In genomic region chr2:158359757-158360620, GRCm38 (mm10) we compare ENCODE assay signal across 8 mouse cellular contexts. TPM values are rescaled to one million over a fixed set of nuclear protein-coding genes. Genes with fewer than 3 reads are reported as not detected.
DNase-seq lines count a peak whose midpoint lies in the region; ATAC-seq and TF ChIP-seq lines count a peak whose summit lies in the region.

No protein-coding gene starts in this region.

- H3K4me1 ChIP-seq in heart, embryonic 13.5 days: peaks cover 28% of the 10 kb centered on the region
- peaks cover 1% of the 10 kb centered on the region; the same call in 1 of the 2 replicates for H3K4me1 ChIP-seq in bone marrow, adult 2 months (ENCODE audit: control insufficient read depth, insufficient read depth, low read length)
- H3K4me1 ChIP-seq in hindbrain, postnatal 0 days (ENCODE audit: insufficient read depth, low read length): no peaks in the 10 kb centered on the region

- H3K36me3 ChIP-seq in heart, embryonic 13.5 days: peaks cover 55% of the 10 kb centered on the region
- peaks cover 39% of the 10 kb centered on the region for H3K36me3 ChIP-seq in hindbrain, postnatal 0 days (ENCODE audit: insufficient read depth, low read length)
- peaks cover 36% of the 10 kb centered on the region for H3K36me3 ChIP-seq in macrophage (ENCODE audit: inconsistent target)

- peak overlapping the region; percentile 87 for H3K9ac ChIP-seq in heart, embryonic 13.5 days
- H3K9ac ChIP-seq in hindbrain, postnatal 0 days (replicated peaks; ENCODE audit: low read length): peak overlapping the region; percentile 81

- intact Hi-C loops in left cerebral cortex, postnatal 14 days (cut with DNase I): no loop called here

- peaks cover 29% of the 10 kb centered on the region for H3K79me2 ChIP-seq in macrophage (ENCODE audit: inconsistent target)

- H3K27ac ChIP-seq in heart, embryonic 13.5 days (replicated peaks): no peak overlapping the region
- no peak overlapping the region for H3K27ac ChIP-seq in bone marrow, adult 2 months (ENCODE audit: control insufficient read depth, insufficient read depth, low read depth, low read length, poor library complexity)
- H3K27ac ChIP-seq in hindbrain, postnatal 0 days: no peak overlapping the region; the same call in 1 of the 2 replicates
- H3K27ac ChIP-seq in macrophage: peak overlapping the region; percentile 51; the same call in 1 of the 2 replicates

- H3K27me3 ChIP-seq in heart, embryonic 13.5 days (replicated peaks): no peaks in the 10 kb centered on the region
- no peaks in the 10 kb centered on the region for H3K27me3 ChIP-seq in hindbrain, postnatal 0 days (ENCODE audit: insufficient read depth, low read length)

- H3K4me3 ChIP-seq in heart, embryonic 13.5 days: peak overlapping the region; percentile 67
- peak overlapping the region; percentile 88 for H3K4me3 ChIP-seq in bone marrow, adult 2 months (replicated peaks; ENCODE audit: control insufficient read depth, low read depth, low read length)
- peak overlapping the region; percentile 71 for H3K4me3 ChIP-seq in hindbrain, postnatal 0 days (ENCODE audit: low read length)
- H3K4me3 ChIP-seq in macrophage (ENCODE audit: inconsistent target): peak overlapping the region; percentile 74

- H3K4me2 ChIP-seq in heart, embryonic 13.5 days: peak overlapping the region; percentile 70
- peak overlapping the region; percentile 84 for H3K4me2 ChIP-seq in hindbrain, postnatal 0 days (ENCODE audit: low read depth, low read length)

- 66% methylated on average over 12 of the region's 12 CpGs for WGBS in heart, embryonic 13.5 days
- 73% methylated on average over 12 of the region's 12 CpGs for WGBS in bone marrow, adult 2 months
- 65% methylated on average over 12 of the region's 12 CpGs for whole genome bisulfite sequencing in hindbrain, postnatal 0 days
- WGBS in macrophage (ENCODE audit: missing documents): 80% methylated on average over 12 of the region's 12 CpGs

- no peak for TF ChIP-seq POLR2A in bone marrow, adult 2 months (IDR thresholded peaks at IDR 0.05; ENCODE audit: borderline replicate concordance, control insufficient read depth, low read depth, low read length)

- no peaks in the 10 kb centered on the region for H3K9me3 ChIP-seq in heart, embryonic 13.5 days
- H3K9me3 ChIP-seq in hindbrain, postnatal 0 days (ENCODE audit: low read length): no peaks in the 10 kb centered on the region

- no peak for DNase-seq in heart, adult 8-10 months (ENCODE audit: low spot score)
- no peak for DNase-seq in hindbrain, postnatal 0 days (ENCODE audit: low spot score)
- DNase-seq in left cerebral cortex, postnatal 14 days (ENCODE audit: low spot score in 2 of 2): no peak
- DNase-seq in right cerebral cortex, adult 2 months (ENCODE audit: low spot score in 2 of 2): no peak
- no peak for DNase-seq in gastrocnemius, adult 8-10 months (ENCODE audit: low spot score in 2 of 2)

- TF ChIP-seq CTCF in bone marrow, adult 2 months (IDR thresholded peaks at IDR 0.05; ENCODE audit: control insufficient read depth, insufficient read depth, low read length): no peak
- TF ChIP-seq CTCF in hindbrain, postnatal 0 days (IDR thresholded peaks at IDR 0.05; ENCODE audit: low read depth): no peak

- no peak for ATAC-seq in heart, embryonic 13.5 days (ENCODE audit: extremely low read depth, insufficient number of reproducible peaks, low FRiP score, low TSS enrichment)
- ATAC-seq in hindbrain, postnatal 0 days: no peak

RNA-seq across cellular contexts. Expression of gene Snhg11, which starts 15.4 kb away (rescaled TPM):
- polyA plus RNA-seq in heart, embryonic 13.5 days (2015; fragmentation: Nextera tagmentation; extraction: Ambion mirVana): 0.60 and 0.95 TPM in 2 replicates
- total RNA-seq in heart, adult 8-10 months (2022): under 1 TPM; 0.19 to 0.47 (median 0.25) TPM
- 0.65 and 2.6 TPM in 2 replicates for polyA plus RNA-seq in bone marrow, adult 2 months (2011; ENCODE audit: insufficient read depth, insufficient read length, low replicate concordance, missing spikeins)
- total RNA-seq in hindbrain, postnatal 0 days (2014; rRNA removed): 134 and 169 TPM in 2 replicates
- polyA plus RNA-seq in hindbrain, postnatal 0 days (2015; fragmentation: Nextera tagmentation; extraction: Ambion mirVana): 521 and 663 TPM in 2 replicates
- 1 to 10 TPM in 16 of 26 experiments, under 1 TPM in 10; 0.26 to 4.8 (median 1.4) TPM for total RNA-seq in macrophage (2018; cell fraction: chromatin; rRNA removed)
- total RNA-seq in macrophage (2018; cell fraction: cytosol; rRNA removed): under 1 TPM in 13 of 26 experiments, not detected in 13; under 0.01 to 0.39 (median 0.05) TPM
- total RNA-seq in macrophage (2018; cell fraction: nucleus; rRNA removed): 1 to 10 TPM in 12 of 26 experiments, under 1 TPM in 13, not detected in 1; 0.10 to 2.7 (median 0.86) TPM
- polyA plus RNA-seq in macrophage (2018): 0.05 to 0.26 TPM (median 0.09 TPM) in 3 replicates
- total RNA-seq in left cerebral cortex, postnatal 14 days (2021): 100 to 1,000 TPM; 568 to 604 TPM
- under 1 TPM; 0.15 to 0.39 (median 0.26) TPM for total RNA-seq in gastrocnemius, adult 8-10 months (2022)

RNA-seq across cellular contexts. Expression of gene Ralgapb, which starts 49.7 kb away (rescaled TPM):
- 10.7 and 11.2 TPM in 2 replicates for polyA plus RNA-seq in heart, embryonic 13.5 days (2015; fragmentation: Nextera tagmentation; extraction: Ambion mirVana)
- total RNA-seq in heart, adult 8-10 months (2022): 10 to 100 TPM; 35.3 to 41.3 (median 38.6) TPM
- 7.1 and 16.6 TPM in 2 replicates for polyA plus RNA-seq in bone marrow, adult 2 months (2011; ENCODE audit: insufficient read depth, insufficient read length, low replicate concordance, missing spikeins)
- total RNA-seq in hindbrain, postnatal 0 days (2014; rRNA removed): 44.9 and 66.1 TPM in 2 replicates
- polyA plus RNA-seq in hindbrain, postnatal 0 days (2015; fragmentation: Nextera tagmentation; extraction: Ambion mirVana): 16.3 and 17.8 TPM in 2 replicates
- total RNA-seq in macrophage (2018; cell fraction: chromatin; rRNA removed): 100 to 1,000 TPM in 19 of 26 experiments, 10 to 100 TPM in 7; 62.0 to 136 (median 109) TPM
- total RNA-seq in macrophage (2018; cell fraction: cytosol; rRNA removed): 10 to 100 TPM; 21.4 to 36.1 (median 28.2) TPM
- 100 to 1,000 TPM in 3 of 26 experiments, 10 to 100 TPM in 23; 48.4 to 124 (median 68.2) TPM for total RNA-seq in macrophage (2018; cell fraction: nucleus; rRNA removed)
- 20.0 to 20.4 TPM (median 20.2 TPM) in 3 replicates for polyA plus RNA-seq in macrophage (2018)
- 10 to 100 TPM; 93.1 to 93.2 TPM for total RNA-seq in left cerebral cortex, postnatal 14 days (2021)
- 10 to 100 TPM; 29.3 to 42.2 (median 32.9) TPM for total RNA-seq in gastrocnemius, adult 8-10 months (2022)

RNA-seq across cellular contexts. Expression of gene Lbp, which starts 53.7 kb away (rescaled TPM):
- polyA plus RNA-seq in heart, embryonic 13.5 days (2015; fragmentation: Nextera tagmentation; extraction: Ambion mirVana): 11.8 and 14.9 TPM in 2 replicates
- 1 to 10 TPM; 3.7 to 7.8 (median 5.6) TPM for total RNA-seq in heart, adult 8-10 months (2022)
- 14.8 and 23.0 TPM in 2 replicates for polyA plus RNA-seq in bone marrow, adult 2 months (2011; ENCODE audit: insufficient read depth, insufficient read length, low replicate concordance, missing spikeins)
- total RNA-seq in hindbrain, postnatal 0 days (2014; rRNA removed): 6.0 and 10.4 TPM in 2 replicates
- polyA plus RNA-seq in hindbrain, postnatal 0 days (2015; fragmentation: Nextera tagmentation; extraction: Ambion mirVana): 10.3 and 13.2 TPM in 2 replicates
- total RNA-seq in macrophage (2018; cell fraction: chromatin; rRNA removed): 1 to 10 TPM in 15 of 26 experiments, under 1 TPM in 2, not detected in 9; 0.46 to 7.7 (median 2.6) TPM
- 1 to 10 TPM in 24 of 26 experiments, under 1 TPM in 2; 0.81 to 3.0 (median 1.8) TPM for total RNA-seq in macrophage (2018; cell fraction: cytosol; rRNA removed)
- 10 to 100 TPM in 1 of 26 experiments, 1 to 10 TPM in 21, under 1 TPM in 4; 0.20 to 11.9 (median 2.8) TPM for total RNA-seq in macrophage (2018; cell fraction: nucleus; rRNA removed)
- polyA plus RNA-seq in macrophage (2018): 0.95 to 3.7 TPM (median 1.3 TPM) in 3 replicates
- total RNA-seq in left cerebral cortex, postnatal 14 days (2021): 1 to 10 TPM; 3.4 to 4.5 TPM
- total RNA-seq in gastrocnemius, adult 8-10 months (2022): 1 to 10 TPM; 2.0 to 8.9 (median 6.4) TPM

Comparison
In these comparisons a context has a peak if more than half of its experiments do, and no peak if none do; other contexts are left out.
1. RNA of gene Snhg11, which starts 15.4 kb away (total RNA-seq): 568 to 604 TPM in left cerebral cortex, postnatal 14 days and 134 to 169 TPM in hindbrain, postnatal 0 days; 0.15 to 0.39 TPM in gastrocnemius, adult 8-10 months and 0.19 to 0.47 TPM in heart, adult 8-10 months; every median in the first group is over 10 times any median in the second.
2. Peak in every context shown above with its lines, with median percentiles within 50 percentile points of each other: H3K4me3 ChIP-seq.